Mouse (Mus musculus): ENCODE results near the gene Arhgap6. TPM values are rescaled to one million over a fixed set of nuclear protein-coding genes. Genes with fewer than 3 reads are reported as not detected.

Gene Arhgap6
- total RNA-seq (2015; ENCODE audit: low replicate concordance): 0.72 TPM in 1 of 2 replicates, not detected in the other
- 0.53 and 0.77 TPM in 2 replicates for total RNA-seq (2017; ENCODE audit: low replicate concordance)

GRCm38 (mm10) chrX:168794974-168795858 is at the start of gene Arhgap6:
Gene Arhgap6, plus strand, starts transcription at chrX:168795099.
- ATAC-seq (replicated peaks; ENCODE audit: low FRiP score, poor library complexity, severe bottlenecking): no peak

- ATAC-seq (replicated peaks; ENCODE audit: low FRiP score, poor library complexity, severe bottlenecking): no peak
These were observed 47.9 kb upstream of the Arhgap6 start for GRCm38 (mm10) chrX:168747011-168747410.

- ATAC-seq (replicated peaks; ENCODE audit: low FRiP score, poor library complexity, severe bottlenecking): no peak
These were observed 1.3 kb downstream of the Arhgap6 start for GRCm38 (mm10) chrX:168795859-168796848.

GRCm38 (mm10) chrX:168804677-168805076 is 9.8 kb downstream of the Arhgap6 start:
- ATAC-seq (replicated peaks; ENCODE audit: low FRiP score, poor library complexity, severe bottlenecking): no peak

GRCm38 (mm10) chrX:168810513-168811265 is 15.8 kb downstream of the Arhgap6 start:
- ATAC-seq (replicated peaks; ENCODE audit: low FRiP score, poor library complexity, severe bottlenecking): no peak

GRCm38 (mm10) chrX:168818858-168819257 is 24.0 kb downstream of the Arhgap6 start:
- no peak for ATAC-seq (replicated peaks; ENCODE audit: low FRiP score, poor library complexity, severe bottlenecking)

- no peak for ATAC-seq (replicated peaks; ENCODE audit: low FRiP score, poor library complexity, severe bottlenecking)
These were observed 29.3 kb downstream of the Arhgap6 start for GRCm38 (mm10) chrX:168824166-168824565.

GRCm38 (mm10) chrX:168832343-168832742 is 37.4 kb downstream of the Arhgap6 start:
- no peak for ATAC-seq (replicated peaks; ENCODE audit: low FRiP score, poor library complexity, severe bottlenecking)

- no peak for ATAC-seq (replicated peaks; ENCODE audit: low FRiP score, poor library complexity, severe bottlenecking)
These were observed 53.2 kb downstream of the Arhgap6 start for GRCm38 (mm10) chrX:168848062-168848461.

GRCm38 (mm10) chrX:168874688-168875087 is 79.8 kb downstream of the Arhgap6 start:
- no peak for ATAC-seq (replicated peaks; ENCODE audit: low FRiP score, poor library complexity, severe bottlenecking)

- ATAC-seq (replicated peaks; ENCODE audit: low FRiP score, poor library complexity, severe bottlenecking): no peak
These were observed 108.7 kb downstream of the Arhgap6 start for GRCm38 (mm10) chrX:168903557-168903956.

GRCm38 (mm10) chrX:168904086-168904485 is 109.2 kb downstream of the Arhgap6 start:
- ATAC-seq (replicated peaks; ENCODE audit: low FRiP score, poor library complexity, severe bottlenecking): no peak

- no peak for ATAC-seq (replicated peaks; ENCODE audit: low FRiP score, poor library complexity, severe bottlenecking)
These were observed 112.7 kb downstream of the Arhgap6 start for GRCm38 (mm10) chrX:168907586-168907985.

- ATAC-seq (replicated peaks; ENCODE audit: low FRiP score, poor library complexity, severe bottlenecking): no peak
These were observed 118.6 kb downstream of the Arhgap6 start for GRCm38 (mm10) chrX:168913519-168913918.

GRCm38 (mm10) chrX:168920942-168921341 is 126.0 kb downstream of the Arhgap6 start:
- no peak for ATAC-seq (replicated peaks; ENCODE audit: low FRiP score, poor library complexity, severe bottlenecking)

GRCm38 (mm10) chrX:168932420-168932819 is 137.5 kb downstream of the Arhgap6 start:
- no peak for ATAC-seq (replicated peaks; ENCODE audit: low FRiP score, poor library complexity, severe bottlenecking)

GRCm38 (mm10) chrX:168935447-168935846 is 140.5 kb downstream of the Arhgap6 start:
- ATAC-seq (replicated peaks; ENCODE audit: low FRiP score, poor library complexity, severe bottlenecking): no peak

GRCm38 (mm10) chrX:168937941-168938340 is 143.0 kb downstream of the Arhgap6 start:
- ATAC-seq (replicated peaks; ENCODE audit: low FRiP score, poor library complexity, severe bottlenecking): no peak

GRCm38 (mm10) chrX:168941684-168942083 is 146.8 kb downstream of the Arhgap6 start:
- ATAC-seq (replicated peaks; ENCODE audit: low FRiP score, poor library complexity, severe bottlenecking): no peak

Measured in erythroid progenitor cell, adult 5-6 weeks (primary cell).